Mouse (Mus musculus): ENCODE results near the gene Ncoa4.
A peak's percentile ranks its signal among the peaks of the same experiment; 100 is the strongest.

DNA sequence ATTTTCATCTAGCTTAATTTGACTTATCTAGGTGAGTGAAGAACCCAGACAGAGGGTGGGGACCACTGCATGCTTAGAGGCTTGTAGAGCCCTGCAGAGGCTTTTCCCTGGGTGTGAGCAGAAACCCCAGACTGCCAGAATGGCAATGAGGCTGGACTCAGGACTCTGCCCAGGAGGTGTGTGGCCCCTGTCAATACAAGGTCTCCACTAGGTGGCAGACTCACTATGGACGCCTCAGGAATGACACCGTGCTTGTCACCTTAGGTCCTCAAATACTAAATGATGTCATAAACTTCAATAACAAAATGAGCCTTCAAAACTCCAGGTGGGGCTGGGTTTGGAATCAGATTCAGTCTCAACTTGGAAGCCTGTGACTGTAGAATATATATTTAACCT lies 37.7 kb upstream of the Ncoa4 start:
- TF ChIP-seq CTCF (conservative IDR thresholded peaks at IDR 0.05; ENCODE audit: low read length) (peak; percentile 72), NANOG (IDR thresholded peaks at IDR 0.05; ENCODE audit: borderline replicate concordance, low read length) (no peak)

Measured in E14TG2a.4 (cell line).